Mouse (Mus musculus) inflammation-experienced regulatory T-cells, adult 6 months (primary cell): ENCODE data around the gene St5. TPM values are rescaled to one million over a fixed set of nuclear protein-coding genes. Genes with fewer than 3 reads are reported as not detected.

Source experiments
- ATAC-seq: one replicate; pipeline ENCODE4 v1.8.0; 2017
- polyA plus RNA-seq, 3 experiments: library from polyadenylated mRNA; unstranded; fragments of 100-300 nt; shearing (Covaris generic); gene quantifications; one replicate each; pipeline ENCODE4 v1.2.1; 2017

The St5 gene
- polyA plus RNA-seq, 3 experiments from 2014 or later: 0.36 to 0.90 (median 0.47) TPM

GRCm38 (mm10) chr7:109637391-109637790 is 66.0 kb downstream of the St5 start:
- ATAC-seq: no peak

- no peak for ATAC-seq
Measured at GRCm38 (mm10) chr7:109636086-109636792, 67.2 kb downstream of the St5 start.

GRCm38 (mm10) chr7:109633404-109634085 is 69.9 kb downstream of the St5 start:
- no peak for ATAC-seq

GRCm38 (mm10) chr7:109631330-109631729 is 72.1 kb downstream of the St5 start:
- ATAC-seq: no peak

- no peak for ATAC-seq
Measured at GRCm38 (mm10) chr7:109629871-109630778, 73.3 kb downstream of the St5 start.

GRCm38 (mm10) chr7:109628935-109629609 is 74.3 kb downstream of the St5 start:
- ATAC-seq: no peak

GRCm38 (mm10) chr7:109627851-109628250 is 75.6 kb downstream of the St5 start:
- ATAC-seq: no peak

GRCm38 (mm10) chr7:109622234-109622838 is 81.1 kb downstream of the St5 start:
- no peak for ATAC-seq

- ATAC-seq: no peak
Measured at GRCm38 (mm10) chr7:109620967-109621366, 82.4 kb downstream of the St5 start.

- ATAC-seq: no peak
Measured at GRCm38 (mm10) chr7:109620288-109620687, 83.1 kb downstream of the St5 start.

GRCm38 (mm10) chr7:109618721-109619120 is 84.7 kb downstream of the St5 start:
- ATAC-seq: no peak

- no peak for ATAC-seq
Measured at GRCm38 (mm10) chr7:109617838-109618237, 85.6 kb downstream of the St5 start.

- ATAC-seq: no peak
Measured at GRCm38 (mm10) chr7:109616034-109616979, 87.1 kb downstream of the St5 start.

- no peak for ATAC-seq
Measured at GRCm38 (mm10) chr7:109615601-109616000, 87.8 kb downstream of the St5 start.

GRCm38 (mm10) chr7:109614939-109615338 is 88.5 kb downstream of the St5 start:
- ATAC-seq: no peak

GRCm38 (mm10) chr7:109613531-109614021 is 89.8 kb downstream of the St5 start:
- ATAC-seq: no peak

- ATAC-seq: no peak
Measured at GRCm38 (mm10) chr7:109613051-109613450, 90.4 kb downstream of the St5 start.

GRCm38 (mm10) chr7:109612531-109612930 is 90.9 kb downstream of the St5 start:
- no peak for ATAC-seq

GRCm38 (mm10) chr7:109610348-109610747 is 93.1 kb downstream of the St5 start:
- no peak for ATAC-seq

- ATAC-seq: no peak
Measured at GRCm38 (mm10) chr7:109609565-109610345, 93.7 kb downstream of the St5 start.
